Mouse (Mus musculus) T-helper 2 cell (primary cell): ENCODE measurements around the gene Vmn2r25.
"Not testable (repeated sequence)": the region's sequence is repeated elsewhere in the genome, so short reads cannot be mapped to it uniquely, and the experiment has no call there.

Source experiments
- in situ Hi-C: fragments of 300-600 bp; cut with MboI, MseI; formaldehyde crosslinking; loops from one replicate; pipeline ENCODE4 v1.15.1; 2025; ENCODE audit warnings: high pct_unique_total_duplicates

Vmn2r25 gene

GRCm38 (mm10) chr6:123853363-123853762, at the start of gene Vmn2r25:
Gene Vmn2r25 (minus strand): TSS chr6:123853463.
- in situ Hi-C loops, result not testable (repeated sequence)

- in situ Hi-C loops, result no loop called here
Measured at GRCm38 (mm10) chr6:123819951-123820350, 33.3 kb downstream of the Vmn2r25 start.

- in situ Hi-C loops, result not testable (repeated sequence)
Measured at GRCm38 (mm10) chr6:123810291-123810690, 43.0 kb downstream of the Vmn2r25 start.

GRCm38 (mm10) chr6:123793746-123794145, 59.5 kb downstream of the Vmn2r25 start:
- in situ Hi-C loops, result no loop called here

GRCm38 (mm10) chr6:123784857-123785256, 68.4 kb downstream of the Vmn2r25 start:
- in situ Hi-C loops, result no loop called here

- in situ Hi-C loops, result no loop called here
Measured at GRCm38 (mm10) chr6:123778579-123778978, 74.7 kb downstream of the Vmn2r25 start, which contains the start of gene Vmn2r24. Gene Vmn2r24 (plus strand): TSS chr6:123778879.
